Mouse (Mus musculus): ENCODE measurements around the gene Acox2. TPM values are rescaled to one million over a fixed set of nuclear protein-coding genes. Genes with fewer than 3 reads are reported as not detected.

Gene Acox2
- total RNA-seq, 2 experiments from 2014 or later, result not detected

DNA sequence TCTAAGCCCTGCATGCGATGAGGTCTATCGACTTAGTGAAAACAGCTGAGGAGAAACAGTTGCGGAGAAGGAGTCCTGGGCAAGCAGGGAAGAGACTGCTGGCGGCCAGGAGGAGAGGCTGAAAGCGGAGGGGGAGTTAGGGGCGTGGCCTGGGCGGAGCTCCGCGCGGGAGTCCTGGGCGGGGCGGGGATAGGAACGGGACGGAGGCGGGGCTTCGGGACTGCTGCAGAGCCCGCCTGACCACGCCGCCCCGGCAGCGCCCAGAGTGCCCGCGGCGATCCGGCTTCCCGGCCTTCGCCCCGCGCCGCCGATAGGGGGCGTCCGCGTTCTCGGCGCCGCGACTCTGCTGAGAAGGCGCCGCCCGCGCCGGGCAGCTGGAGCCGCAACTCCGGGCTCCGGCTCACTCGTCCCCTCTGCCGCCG is 45.3 kb downstream of the Acox2 start, which contains the start of gene Kctd6:
Gene Kctd6 (plus strand): TSS at position 338 of the 422 bp plus-strand sequence.
- DNase-seq, result peak; percentile 98

GRCm38 (mm10) chr14:8212996-8213395 is 46.2 kb downstream of the Acox2 start:
- DNase-seq, result no peak

DNA sequence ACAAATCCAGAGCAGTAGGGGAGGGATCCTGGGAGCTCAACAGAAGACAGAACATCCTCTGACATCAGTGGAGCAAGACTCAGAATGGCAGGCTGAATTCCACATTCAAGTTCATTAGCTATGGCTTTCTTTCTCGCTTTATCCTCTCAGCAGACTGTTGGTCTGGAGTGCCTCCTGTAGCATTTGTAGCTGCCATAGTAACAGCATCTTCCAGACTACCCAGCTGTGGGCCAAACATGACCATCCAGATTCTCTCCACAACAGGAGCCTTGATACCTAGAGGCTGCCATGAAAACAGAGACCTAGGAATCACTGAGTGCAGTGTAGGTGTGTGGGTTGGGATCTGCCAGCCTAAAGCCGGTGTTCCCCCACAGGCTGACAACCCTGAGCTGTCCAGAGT is 49.3 kb downstream of the Acox2 start:
- DNase-seq, result no peak

- DNase-seq, result peak; percentile 85 to 87
These were observed 50.3 kb downstream of the Acox2 start for GRCm38 (mm10) chr14:8208876-8209275.

DNA sequence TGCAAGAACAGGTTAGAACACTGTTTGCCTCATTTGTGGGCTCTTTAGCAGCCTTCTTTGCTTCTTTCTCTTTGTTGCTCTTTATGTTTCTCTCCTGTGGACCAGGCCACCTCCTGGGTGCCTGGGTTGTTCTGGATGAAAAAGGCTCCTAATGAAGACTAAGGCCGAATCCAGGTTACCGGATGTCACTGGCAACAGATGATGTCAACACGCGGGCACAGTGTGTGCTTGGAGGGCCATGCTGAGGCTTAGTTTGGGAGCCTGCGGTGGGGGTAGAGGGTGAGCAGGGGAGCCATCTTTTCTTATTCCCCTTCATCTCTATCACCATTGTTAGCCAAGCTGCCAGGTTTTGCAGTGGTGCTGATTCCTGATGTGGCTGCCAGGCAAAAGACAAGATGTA is 51.6 kb downstream of the Acox2 start:
- DNase-seq, result no peak

DNA sequence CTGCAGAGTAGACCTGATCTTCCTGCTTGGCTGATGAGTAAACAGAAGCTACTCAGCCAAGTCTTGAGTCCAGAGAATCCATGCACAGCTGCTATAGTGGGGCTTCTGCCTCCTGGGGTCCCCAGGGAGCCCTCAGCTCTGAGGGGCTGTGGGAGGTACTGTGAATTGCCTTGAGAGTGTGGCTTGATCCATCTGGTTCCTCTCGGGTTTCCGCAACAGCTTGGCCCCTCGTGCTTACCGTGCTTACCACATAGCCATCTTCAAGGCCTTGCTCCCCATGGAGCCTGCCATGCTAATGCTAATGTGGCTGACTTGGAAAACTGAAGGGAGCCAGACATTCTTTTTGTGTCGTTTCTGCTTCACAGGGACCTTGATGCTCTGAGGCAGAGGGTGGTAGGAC is 52.0 kb downstream of the Acox2 start:
- DNase-seq, result no peak

DNA sequence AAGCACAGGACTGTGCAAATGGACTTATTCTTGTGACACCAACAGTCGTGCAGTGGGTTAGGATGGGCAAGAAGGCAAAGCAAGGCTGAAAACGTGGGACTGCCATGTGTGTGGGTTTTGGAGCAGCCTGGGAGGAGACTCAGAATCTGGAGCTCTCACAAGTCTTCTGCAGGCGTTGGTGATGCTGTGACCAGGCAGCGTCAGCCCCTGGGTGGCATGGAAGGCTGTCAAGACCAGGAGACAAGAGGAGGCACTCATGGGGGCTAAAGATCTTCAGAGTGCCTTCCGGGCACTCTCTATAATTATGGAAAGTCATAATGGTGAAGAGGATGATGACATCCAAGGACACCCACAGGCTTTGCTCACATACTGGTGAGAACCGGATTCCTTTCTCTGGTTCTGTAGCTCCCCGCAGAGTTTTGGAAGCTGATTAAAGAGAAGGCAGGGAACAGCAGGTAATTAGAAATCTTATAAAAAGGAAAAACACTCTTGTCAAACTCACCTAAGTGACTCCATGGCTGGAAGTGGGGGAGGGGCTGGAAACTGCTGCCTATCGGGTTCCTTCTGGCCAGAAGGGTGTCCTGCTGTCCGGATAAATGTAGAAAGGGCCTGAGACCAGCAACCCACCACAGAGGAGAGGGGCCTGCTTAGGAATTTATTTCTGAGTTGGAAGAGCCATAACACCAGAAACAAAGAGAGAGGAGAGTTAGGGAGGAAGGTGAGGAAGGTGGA is 52.8 kb downstream of the Acox2 start:
- DNase-seq, result no peak

- DNase-seq, result no peak
These were observed 57.4 kb downstream of the Acox2 start for GRCm38 (mm10) chr14:8201715-8202114.

DNA sequence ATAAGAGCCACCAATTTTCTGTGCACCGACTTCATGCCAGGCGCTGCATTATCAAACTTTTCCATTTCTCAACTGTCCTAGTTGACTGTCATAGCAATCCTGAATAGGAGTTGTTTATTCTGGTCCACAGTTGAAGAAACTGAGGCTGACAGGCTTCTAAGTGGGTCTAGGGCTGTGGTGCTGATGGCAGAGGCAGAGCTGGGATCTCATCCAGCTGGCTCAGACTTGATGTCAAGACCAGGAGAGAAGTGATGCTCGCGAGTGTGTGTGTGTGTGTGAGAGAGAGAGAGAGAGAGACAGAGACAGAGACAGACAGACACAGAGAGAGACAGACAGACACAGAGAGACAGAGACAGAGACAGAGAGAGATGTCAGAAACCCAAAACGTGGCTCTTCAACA is 58.4 kb downstream of the Acox2 start:
- DNase-seq, result no peak

DNA sequence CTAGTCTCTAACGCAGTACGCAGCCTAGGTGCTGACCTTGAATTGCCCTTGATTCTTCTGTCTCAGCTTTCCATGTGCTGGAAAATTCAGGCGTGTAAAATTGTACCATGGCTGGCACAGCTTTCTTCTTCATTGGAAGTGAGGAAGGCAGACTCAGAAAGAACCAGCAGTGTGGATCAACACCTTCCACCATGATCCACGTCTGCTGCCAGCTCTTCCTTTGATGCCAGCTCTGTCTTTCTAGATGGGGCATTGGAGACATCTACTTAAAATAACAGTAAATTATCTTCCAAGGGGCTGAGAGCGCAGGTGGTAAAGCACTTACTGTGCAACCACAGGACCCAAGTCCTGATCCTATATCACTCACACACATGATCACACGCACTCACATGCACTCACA is 66.4 kb downstream of the Acox2 start:
- no peak for DNase-seq

- DNase-seq, result no peak
These were observed 67.7 kb downstream of the Acox2 start for GRCm38 (mm10) chr14:8191331-8191965.

- DNase-seq, result no peak
These were observed 68.6 kb downstream of the Acox2 start for GRCm38 (mm10) chr14:8190556-8190955.

GRCm38 (mm10) chr14:8186278-8187045 is 72.7 kb downstream of the Acox2 start:
- peak; percentile 57 to 63 for DNase-seq

GRCm38 (mm10) chr14:8183330-8183729 is 75.8 kb downstream of the Acox2 start:
- DNase-seq, result no peak

DNA sequence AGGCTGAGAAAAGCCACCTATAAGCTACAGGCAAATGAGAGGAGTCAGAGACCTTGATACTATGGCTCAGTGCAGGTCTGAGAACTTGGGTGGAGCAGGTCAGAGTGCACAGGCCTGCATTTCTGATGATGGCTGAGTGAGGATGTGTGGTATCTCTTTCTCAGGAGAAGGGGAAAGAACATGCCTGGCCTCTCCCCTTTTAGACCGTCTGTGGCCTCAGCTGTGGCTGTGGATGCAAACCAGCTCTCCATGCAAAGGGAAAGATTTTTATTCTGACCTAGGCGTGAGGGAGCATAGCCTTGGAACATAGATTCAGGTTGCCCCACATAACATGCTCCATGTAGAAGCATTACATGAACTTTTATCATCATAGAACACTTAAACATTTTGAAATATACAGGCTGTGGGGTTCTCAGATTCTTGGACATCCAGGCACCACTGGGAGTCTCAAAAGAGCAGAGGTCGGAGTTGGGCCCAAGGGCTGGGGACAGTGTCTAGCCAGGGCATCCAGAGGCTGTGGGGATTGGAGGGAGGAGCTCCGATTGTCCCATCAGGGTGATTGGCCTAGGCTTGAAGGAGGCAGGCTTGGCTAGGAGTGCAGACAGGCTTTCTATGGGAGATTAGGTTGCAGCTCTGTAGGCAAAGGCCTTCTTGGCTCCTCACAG is 78.7 kb downstream of the Acox2 start:
- no peak for DNase-seq

DNA sequence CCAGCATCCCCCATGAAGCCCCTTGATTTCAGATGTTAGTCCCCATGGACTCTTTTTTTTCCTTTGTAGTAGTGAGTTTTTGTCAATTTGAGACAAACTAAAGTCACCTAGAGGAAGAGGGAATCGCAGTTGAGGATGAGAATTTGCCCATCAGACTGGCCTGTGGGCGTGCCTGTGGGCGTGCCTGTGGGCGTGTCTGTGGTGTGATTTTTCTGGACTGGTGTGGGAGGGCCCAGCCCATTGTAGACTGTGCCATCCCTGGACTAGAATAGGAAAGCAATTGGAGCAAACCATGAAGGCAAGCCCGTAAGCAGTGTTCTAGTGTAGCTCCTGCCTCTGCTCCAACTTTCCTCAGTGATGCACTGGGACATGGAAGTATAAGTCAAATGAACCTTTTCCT is 82.9 kb downstream of the Acox2 start:
- no peak for DNase-seq

Other genes with a start within 250 kb of the Acox2 start
- gene Rpp14, start 179.0 kb downstream of the Acox2 start, total RNA-seq (2021), result 10 to 100 TPM; 26.5 to 30.9 TPM
- gene Pxk, start 161.1 kb downstream of the Acox2 start, total RNA-seq (2021), result 10 to 100 TPM; 26.8 to 32.8 TPM
- gene Pdhb, start 86.3 kb downstream of the Acox2 start, total RNA-seq (2021), result 100 to 1,000 TPM; 185 to 197 TPM
- gene Kctd6, start 45.2 kb downstream of the Acox2 start, total RNA-seq (2021), result 10 to 100 TPM; 76.1 to 78.8 TPM
- gene Fam107a, start 58.7 kb upstream of the Acox2 start, total RNA-seq (2021), result 100 to 1,000 TPM; 250 to 311 TPM
- gene Oit1, start 119.4 kb upstream of the Acox2 start, total RNA-seq (2021), result not detected

All from layer of hippocampus, postnatal 36 days (tissue).